Mouse (Mus musculus): ENCODE results near the gene Srebf1.

Srebf1 gene

GRCm38 (mm10) chr11:60176975-60177657, 45.3 kb downstream of the Srebf1 start:
- DNase-seq (ENCODE audit: low spot score): no peak

GRCm38 (mm10) chr11:60176182-60176974, 46.0 kb downstream of the Srebf1 start:
- DNase-seq (ENCODE audit: low spot score): peak; percentile 73

GRCm38 (mm10) chr11:60175371-60176181, 46.8 kb downstream of the Srebf1 start:
- peak; percentile 63 for DNase-seq (ENCODE audit: low spot score)

- DNase-seq (ENCODE audit: low spot score): no peak
Measured at GRCm38 (mm10) chr11:60173606-60174184, 48.7 kb downstream of the Srebf1 start.

- no peak for DNase-seq (ENCODE audit: low spot score)
Measured at GRCm38 (mm10) chr11:60172074-60172473, 50.3 kb downstream of the Srebf1 start.

- DNase-seq (ENCODE audit: low spot score): peak; percentile 56
Measured at GRCm38 (mm10) chr11:60168780-60169179, 53.6 kb downstream of the Srebf1 start.

- peak; percentile 42 for DNase-seq (ENCODE audit: low spot score)
Measured at GRCm38 (mm10) chr11:60165076-60165475, 57.3 kb downstream of the Srebf1 start.

GRCm38 (mm10) chr11:60164450-60164849, 57.9 kb downstream of the Srebf1 start:
- DNase-seq (ENCODE audit: low spot score): no peak

GRCm38 (mm10) chr11:60163362-60163761, 59.0 kb downstream of the Srebf1 start:
- no peak for DNase-seq (ENCODE audit: low spot score)

GRCm38 (mm10) chr11:60162547-60162946, 59.8 kb downstream of the Srebf1 start:
- DNase-seq (ENCODE audit: low spot score): no peak

- DNase-seq (ENCODE audit: low spot score): no peak
Measured at GRCm38 (mm10) chr11:60161146-60161874, 61.1 kb downstream of the Srebf1 start.

- DNase-seq (ENCODE audit: low spot score): no peak
Measured at GRCm38 (mm10) chr11:60160454-60161114, 61.8 kb downstream of the Srebf1 start.

- no peak for DNase-seq (ENCODE audit: low spot score)
Measured at GRCm38 (mm10) chr11:60159955-60160354, 62.4 kb downstream of the Srebf1 start.

GRCm38 (mm10) chr11:60158271-60158670, 64.1 kb downstream of the Srebf1 start:
- no peak for DNase-seq (ENCODE audit: low spot score)

GRCm38 (mm10) chr11:60155690-60156089, 66.7 kb downstream of the Srebf1 start:
- DNase-seq (ENCODE audit: low spot score): no peak

GRCm38 (mm10) chr11:60153936-60154335, 68.4 kb downstream of the Srebf1 start:
- DNase-seq (ENCODE audit: low spot score): no peak

- DNase-seq (ENCODE audit: low spot score): no peak
Measured at GRCm38 (mm10) chr11:60152339-60152738, 70.0 kb downstream of the Srebf1 start.

GRCm38 (mm10) chr11:60150677-60151076, 71.7 kb downstream of the Srebf1 start:
- DNase-seq (ENCODE audit: low spot score): no peak

Data from testis, postnatal 14 days (tissue).